Mouse (Mus musculus) liver, embryonic 16.5 days (tissue): Measurements from ENCODE around the gene Dstyk. TPM values are rescaled to one million over a fixed set of nuclear protein-coding genes. Genes with fewer than 3 reads are reported as not detected.
"Not testable (repeated sequence)": the region's sequence is repeated elsewhere in the genome, so short reads cannot be mapped to it uniquely, and the experiment has no call there.

Source experiments
- ATAC-seq: fragments of 200-750 bp; cut with Nextera tagmentation; 2 replicates; pipeline ENCODE4 v1.8.0; 2017; ENCODE audit warnings: low read depth, mild to moderate bottlenecking, moderate number of reproducible peaks, moderate library complexity
- H3K27ac ChIP-seq: fragments of 300-500 bp; sonication (generic); 2 replicates; pipeline ENCODE4 v1.5.1; 2014; ENCODE audit warnings: mild to moderate bottlenecking, low read length
- H3K27me3 ChIP-seq: fragments of 300-500 bp; sonication (generic); 2 replicates; pipeline ENCODE4 v1.6.1; 2014; ENCODE audit warnings: low read depth, low read length, mixed read lengths; ENCODE audit not compliant: control insufficient read depth, insufficient read depth
- H3K36me3 ChIP-seq: fragments of 300-500 bp; sonication (generic); 2 replicates; pipeline ENCODE4 v1.6.1; 2014; ENCODE audit warnings: mild to moderate bottlenecking; ENCODE audit not compliant: control insufficient read depth, insufficient read depth
- H3K4me1 ChIP-seq: fragments of 300-500 bp; sonication (generic); 2 replicates; pipeline ENCODE4 v1.6.1; 2014; ENCODE audit warnings: low read depth, low read length, mixed read lengths; ENCODE audit not compliant: control insufficient read depth
- H3K4me2 ChIP-seq: fragments of 300-500 bp; sonication (generic); 2 replicates; pipeline ENCODE4 v1.6.1; 2014; ENCODE audit warnings: low read depth, low read length, mixed read lengths
- H3K4me3 ChIP-seq: fragments of 300-500 bp; sonication (generic); 2 replicates; pipeline ENCODE4 v1.5.1; 2014; ENCODE audit warnings: low read depth, mild to moderate bottlenecking, low read length
- H3K9ac ChIP-seq: fragments of 300-500 bp; sonication (generic); 2 replicates; pipeline ENCODE4 v1.6.1; 2014; ENCODE audit warnings: low read depth, low read length
- H3K9me3 ChIP-seq: fragments of 300-500 bp; sonication (generic); replicated peaks from 2 replicates; pipeline ENCODE4 v1.6.1; 2016; ENCODE audit warnings: low read length; ENCODE audit not compliant: control insufficient read depth
- WGBS: fragments of 180-500 bp; shearing (Covaris S2); extraction: QIAGEN DNeasy Blood & Tissue Kit; methylation state at CpG from one replicate; pipeline ENCODE4 v1.1.7; 2014; ENCODE audit not compliant: insufficient replicate concordance; 5-methylcytosine and 5-hydroxymethylcytosine counted together
- polyA plus RNA-seq: library from polyadenylated mRNA; unstranded; fragments of >200 nt; fragmentation: Nextera tagmentation; extraction: Ambion mirVana; gene quantifications from 2 replicates; pipeline ENCODE4 v1.2.1, GENCODE M21; 2015

Dstyk gene
- polyA plus RNA-seq, 1 experiment from 2014 or later, result 5.0 TPM

GRCm38 (mm10) chr1:132440896-132441435 lies 23.6 kb downstream of the Dstyk start:
- Histone ChIP-seq H3K9ac (no peak overlapping the region), H3K4me2 (no peak overlapping the region), H3K4me3 (no peak overlapping the region), H3K27ac (no peak overlapping the region), H3K4me1 (no peaks in the 10 kb centered on the region; the same call in 1 of the 2 replicates), H3K36me3 (peaks cover 17% of the 10 kb centered on the region), H3K9me3 (no peaks in the 10 kb centered on the region), H3K27me3 (no peaks in the 10 kb centered on the region)
- WGBS, result 56% methylated on average over 1 of the region's 1 CpGs
- ATAC-seq, result no peak

GRCm38 (mm10) chr1:132449742-132450141 lies 32.4 kb downstream of the Dstyk start:
- H3K4me3 ChIP-seq, result no peak overlapping the region
- H3K36me3 ChIP-seq, result peaks cover 2% of the 10 kb centered on the region; the same call in 1 of the 2 replicates
- H3K27me3 ChIP-seq, result no peaks in the 10 kb centered on the region
- 80% methylated on average over 7 of the region's 7 CpGs for WGBS
- H3K9ac ChIP-seq, result no peak overlapping the region
- H3K4me2 ChIP-seq, result no peak overlapping the region
- peaks cover 2% of the 10 kb centered on the region; the same call in 1 of the 2 replicates for H3K4me1 ChIP-seq
- no peak overlapping the region for H3K27ac ChIP-seq
- no peaks in the 10 kb centered on the region for H3K9me3 ChIP-seq
- ATAC-seq, result no peak

- no peaks in the 10 kb centered on the region for H3K4me1 ChIP-seq
- H3K4me3 ChIP-seq, result no peak overlapping the region
- ATAC-seq, result no peak
- H3K27ac ChIP-seq, result no peak overlapping the region
- WGBS, result 76% methylated on average over 5 of the region's 5 CpGs
- peaks cover 13% of the 10 kb centered on the region for H3K36me3 ChIP-seq
- H3K4me2 ChIP-seq, result no peak overlapping the region
- no peaks in the 10 kb centered on the region for H3K9me3 ChIP-seq
- H3K27me3 ChIP-seq, result no peaks in the 10 kb centered on the region
- no peak overlapping the region for H3K9ac ChIP-seq
Measured at GRCm38 (mm10) chr1:132464651-132465050, 47.3 kb downstream of the Dstyk start.

- no peaks in the 10 kb centered on the region for H3K9me3 ChIP-seq
- H3K4me1 ChIP-seq, result 0 out of 2 replicates have a peak, but pooled peaks cover 3% of the 10 kb centered on the region
- no peak overlapping the region for H3K4me3 ChIP-seq
- H3K4me2 ChIP-seq, result no peak overlapping the region
- no peaks in the 10 kb centered on the region for H3K27me3 ChIP-seq
- H3K27ac ChIP-seq, result no peak overlapping the region
- no peak for ATAC-seq
- H3K9ac ChIP-seq, result no peak overlapping the region
- H3K36me3 ChIP-seq, result peaks cover under 1% of the 10 kb centered on the region; the same call in 1 of the 2 replicates
Measured at GRCm38 (mm10) chr1:132468926-132469325, 51.6 kb downstream of the Dstyk start.

- no peak overlapping the region for H3K27ac ChIP-seq
- H3K9me3 ChIP-seq, result no peaks in the 10 kb centered on the region
- H3K27me3 ChIP-seq, result no peaks in the 10 kb centered on the region
- H3K9ac ChIP-seq, result no peak overlapping the region
- 0 out of 2 replicates have a peak, but pooled peaks cover 3% of the 10 kb centered on the region for H3K4me1 ChIP-seq
- no peak overlapping the region for H3K4me3 ChIP-seq
- ATAC-seq, result no peak
- H3K4me2 ChIP-seq, result no peak overlapping the region
- no peaks in the 10 kb centered on the region for H3K36me3 ChIP-seq
- 84% methylated on average over 7 of the region's 7 CpGs for WGBS
Measured at GRCm38 (mm10) chr1:132469519-132469918, 52.2 kb downstream of the Dstyk start.

GRCm38 (mm10) chr1:132470031-132470430 lies 52.7 kb downstream of the Dstyk start:
- ATAC-seq, H3K27me3 ChIP-seq, H3K4me2 ChIP-seq, H3K27ac ChIP-seq, H3K4me1 ChIP-seq, H3K36me3 ChIP-seq, H3K9ac ChIP-seq, H3K4me3 ChIP-seq, H3K9me3 ChIP-seq: not testable (repeated sequence)
- 73% methylated on average over 1 of the region's 1 CpGs for WGBS

GRCm38 (mm10) chr1:132471032-132471431 lies 53.7 kb downstream of the Dstyk start:
- 84% methylated on average over 2 of the region's 2 CpGs for WGBS
- no peak overlapping the region for H3K4me3 ChIP-seq
- ATAC-seq, result no peak

GRCm38 (mm10) chr1:132471499-132471898 lies 54.1 kb downstream of the Dstyk start:
- H3K9ac ChIP-seq, result no peak overlapping the region
- no peaks in the 10 kb centered on the region for H3K9me3 ChIP-seq
- no peak overlapping the region for H3K4me2 ChIP-seq
- H3K4me1 ChIP-seq, result peaks cover 8% of the 10 kb centered on the region; the same call in 1 of the 2 replicates
- no peak overlapping the region for H3K27ac ChIP-seq
- ATAC-seq, result no peak
- no peaks in the 10 kb centered on the region for H3K27me3 ChIP-seq
- H3K36me3 ChIP-seq, result no peaks in the 10 kb centered on the region
- no peak overlapping the region for H3K4me3 ChIP-seq
- 78% methylated on average over 5 of the region's 5 CpGs for WGBS

More at GRCm38 (mm10) chr1:132471032-132471431, 53.7 kb downstream of the Dstyk start:
- Histone ChIP-seq H3K27me3 (no peaks in the 10 kb centered on the region), H3K9ac (no peak overlapping the region), H3K4me1 (peaks cover 7% of the 10 kb centered on the region; the same call in 1 of the 2 replicates), H3K4me2 (no peak overlapping the region), H3K27ac (no peak overlapping the region), H3K36me3 (no peaks in the 10 kb centered on the region), H3K9me3 (no peaks in the 10 kb centered on the region)

GRCm38 (mm10) chr1:132472537-132472936 lies 55.2 kb downstream of the Dstyk start:
- Histone ChIP-seq H3K9ac (no peak overlapping the region), H3K36me3 (no peaks in the 10 kb centered on the region), H3K9me3 (no peaks in the 10 kb centered on the region), H3K27me3 (no peaks in the 10 kb centered on the region), H3K27ac (no peak overlapping the region), H3K4me3 (no peak overlapping the region), H3K4me2 (no peak overlapping the region), H3K4me1 (peaks cover 10% of the 10 kb centered on the region; the same call in 1 of the 2 replicates)
- ATAC-seq, result no peak
- 45% methylated on average over 5 of the region's 5 CpGs for WGBS
